Mouse (Mus musculus) bone marrow, adult 2 months (tissue): ENCODE measurements around the gene Rgs3. TPM values are rescaled to one million over a fixed set of nuclear protein-coding genes. Genes with fewer than 3 reads are reported as not detected.

Source experiments
- H3K27ac ChIP-seq: fragments of 200-500 bp; 2 replicates; pipeline ENCODE4 v1.5.1; 2012; ENCODE audit warnings: low read depth, mild to moderate bottlenecking, control low read depth, inconsistent platforms, low read length; ENCODE audit not compliant: control insufficient read depth, poor library complexity, insufficient read depth
- H3K4me1 ChIP-seq: fragments of 200-500 bp; 2 replicates; pipeline ENCODE4 v1.6.1; 2011; ENCODE audit warnings: low read length; ENCODE audit not compliant: control insufficient read depth, insufficient read depth
- H3K4me3 ChIP-seq: fragments of 200-500 bp; replicated peaks from 2 replicates; pipeline ENCODE3; 2011; ENCODE audit warnings: mild to moderate bottlenecking, low read depth, low read length, control low read depth; ENCODE audit not compliant: control insufficient read depth
- CTCF ChIP-seq: fragments of 200-500 bp; IDR thresholded peaks from 2 replicates; pipeline ENCODE4 v1.5.1; 2011; ENCODE audit warnings: low read length, control low read depth; ENCODE audit not compliant: control insufficient read depth, insufficient read depth
- POLR2A ChIP-seq: fragments of 200-500 bp; IDR thresholded peaks from 2 replicates; pipeline ENCODE4 v1.6.1; 2011; ENCODE audit warnings: low read depth, mild to moderate bottlenecking, control low read depth, low read length, borderline replicate concordance; ENCODE audit not compliant: control insufficient read depth
- WGBS: fragments of 180-500 bp; shearing (Covaris S2); methylation state at CpG from one replicate; pipeline ENCODE4 v1.1.7; 2018; 5-methylcytosine and 5-hydroxymethylcytosine counted together
- polyA plus RNA-seq: library from polyadenylated mRNA; stranded (reverse); fragments of >200 nt; gene quantifications from 2 replicates; pipeline ENCODE4 v1.2.4, GENCODE M21; 2011; ENCODE audit warnings: low replicate concordance; ENCODE audit not compliant: missing spikeins, insufficient read depth, insufficient read length

Rgs3 gene
- polyA plus RNA-seq, 1 experiment: 27.0 TPM

DNA sequence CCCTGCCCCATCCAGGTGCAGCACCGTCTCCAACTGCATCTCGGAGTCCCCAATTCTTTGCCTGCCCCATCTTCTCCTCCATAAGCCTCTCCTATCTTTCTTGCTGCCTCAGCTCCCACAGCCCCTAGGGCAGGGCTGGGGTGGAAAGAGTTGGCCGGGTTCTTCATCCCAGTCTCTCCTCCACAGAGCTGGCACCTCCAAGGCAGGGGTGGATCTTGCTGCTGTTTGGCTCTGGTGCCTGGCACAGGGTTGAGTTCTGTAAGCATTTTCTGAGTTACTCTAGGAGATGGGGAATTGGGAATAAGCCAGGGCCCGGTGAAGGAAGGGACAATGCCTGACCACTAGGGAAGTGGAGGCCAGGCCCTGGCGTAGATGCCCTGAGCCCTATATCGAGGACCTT is 123.5 kb downstream of the Rgs3 start:
- whole genome bisulfite sequencing: 81% methylated on average over 6 of the region's 6 CpGs
- TF ChIP-seq POLR2A: no peak
- no peak overlapping the region for H3K27ac ChIP-seq
- no peak overlapping the region for H3K4me3 ChIP-seq
- H3K4me1 ChIP-seq: peaks cover 10% of the 10 kb centered on the region

DNA sequence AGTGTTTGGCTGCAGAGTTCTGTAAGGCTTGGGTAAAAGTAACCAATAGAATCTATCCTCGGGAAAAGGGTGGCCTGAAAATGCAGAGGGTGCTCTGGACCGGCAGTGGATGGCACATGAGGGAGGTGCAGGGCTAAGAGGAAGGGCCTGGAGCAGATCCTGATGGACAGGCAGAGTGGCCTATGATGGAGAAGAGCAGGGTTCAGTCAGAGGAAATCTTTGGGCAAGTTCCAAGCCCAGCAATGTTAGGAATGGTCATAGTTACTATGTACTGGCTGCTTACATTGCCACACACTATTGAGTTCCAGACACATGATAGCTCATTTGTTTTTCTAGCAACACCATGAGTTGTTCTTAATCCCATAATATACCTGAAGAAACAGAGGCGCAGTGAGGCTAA is 124.7 kb downstream of the Rgs3 start:
- Histone ChIP-seq H3K4me1 (peaks cover 10% of the 10 kb centered on the region), H3K27ac (no peak overlapping the region), H3K4me3 (no peak overlapping the region)
- 69% methylated on average over 3 of the region's 3 CpGs for WGBS
- TF ChIP-seq CTCF (no peak), POLR2A (no peak)

DNA sequence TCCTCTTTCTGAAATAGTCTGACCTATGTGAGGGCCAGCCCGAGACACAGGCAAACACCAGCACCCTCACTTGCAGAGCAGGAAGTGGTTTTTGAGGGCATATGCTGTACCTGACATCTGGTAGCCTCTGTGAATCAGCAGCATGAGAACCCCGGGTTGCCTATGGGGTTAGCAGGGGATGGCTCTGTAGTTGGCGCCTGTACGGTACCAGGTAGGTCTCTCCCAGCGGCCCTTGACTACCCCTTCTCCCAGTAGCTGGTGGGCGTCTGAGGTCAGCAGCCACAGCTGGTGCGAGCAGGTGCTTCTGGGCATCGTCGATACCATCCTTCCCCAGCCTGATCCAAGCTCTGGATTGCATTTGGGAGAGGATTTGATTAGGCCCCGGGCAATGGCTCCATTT is 125.6 kb downstream of the Rgs3 start:
- peaks cover 10% of the 10 kb centered on the region for H3K4me1 ChIP-seq
- 5% methylated on average over 10 of the region's 10 CpGs for WGBS
- no peak overlapping the region for H3K27ac ChIP-seq
- H3K4me3 ChIP-seq: no peak overlapping the region
- no peak for TF ChIP-seq CTCF
- no peak for TF ChIP-seq POLR2A

DNA sequence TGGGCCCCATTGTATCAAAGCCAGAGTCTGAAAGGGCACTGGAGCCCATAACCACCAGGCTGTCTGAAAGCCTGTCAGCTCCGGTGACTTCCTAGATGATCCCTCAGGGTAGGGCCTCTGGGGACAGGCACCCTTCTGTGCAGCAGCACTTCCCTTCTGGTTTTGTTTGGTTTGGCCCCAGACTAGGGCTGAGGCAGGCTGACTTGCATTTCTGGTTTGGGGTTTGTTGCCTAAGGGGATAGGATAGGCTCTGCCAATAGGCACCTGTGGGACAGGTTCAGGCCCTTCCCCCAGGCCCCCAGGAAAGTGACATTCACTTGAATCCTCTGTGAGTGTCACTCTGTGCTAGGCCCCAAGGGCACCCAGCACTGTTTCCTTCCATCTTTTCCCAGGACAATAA is 127.1 kb downstream of the Rgs3 start:
- peaks cover 7% of the 10 kb centered on the region for H3K4me1 ChIP-seq
- TF ChIP-seq CTCF (no peak), POLR2A (no peak)
- H3K4me3 ChIP-seq: no peak overlapping the region
- WGBS: 11% methylated on average over 1 of the region's 1 CpGs
- 0 out of 2 replicates have a peak overlapping the region, but pooled peaks have one; percentile 12 for H3K27ac ChIP-seq

DNA sequence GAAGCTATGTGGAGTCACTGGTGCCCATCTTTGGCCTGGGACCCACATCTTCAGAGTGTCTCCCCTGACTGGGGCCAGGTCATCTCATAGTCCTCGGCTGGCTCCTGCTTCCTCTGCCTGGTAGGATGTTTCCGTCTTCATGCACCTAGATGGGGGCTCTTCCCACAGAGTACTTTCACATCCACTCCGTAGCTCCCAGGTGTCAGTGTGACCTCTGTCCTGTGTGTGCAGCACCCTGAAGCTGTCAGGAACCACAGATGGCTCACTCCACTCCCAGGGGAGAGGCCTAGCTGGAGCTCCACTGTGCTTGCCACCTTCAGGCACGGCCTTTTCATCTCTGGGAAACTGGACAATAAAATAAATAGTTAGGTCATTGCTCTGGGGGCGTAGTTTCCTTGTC is 128.5 kb downstream of the Rgs3 start:
- TF ChIP-seq CTCF: no peak
- TF ChIP-seq POLR2A: no peak
- Histone ChIP-seq H3K4me3 (no peak overlapping the region), H3K4me1 (peaks cover 7% of the 10 kb centered on the region), H3K27ac (no peak overlapping the region)
- 65% methylated on average over 5 of the region's 5 CpGs for WGBS

DNA sequence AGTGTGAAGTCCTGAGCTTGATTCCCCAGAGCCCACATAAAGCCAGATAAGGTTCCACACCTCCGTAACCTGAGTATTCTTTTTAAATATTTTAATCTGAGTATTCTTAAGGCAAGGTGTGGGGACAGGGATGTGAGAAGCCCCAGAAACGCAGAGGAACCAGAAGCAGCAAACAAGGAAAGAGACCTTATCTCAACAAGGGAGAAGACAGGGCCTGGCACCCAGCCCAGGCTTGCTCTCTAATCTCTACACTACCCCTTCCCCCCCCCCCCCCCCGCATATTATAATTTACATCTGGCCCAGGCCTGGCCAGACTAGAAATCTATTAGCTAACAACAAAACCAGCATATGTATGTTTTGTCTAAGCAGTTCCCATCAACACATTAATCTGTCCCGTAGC is 131.3 kb downstream of the Rgs3 start:
- TF ChIP-seq POLR2A: no peak
- TF ChIP-seq CTCF: no peak
- 61% methylated on average over 4 of the region's 4 CpGs for WGBS
- H3K4me3 ChIP-seq: no peak overlapping the region
- peaks cover 2% of the 10 kb centered on the region for H3K4me1 ChIP-seq
- H3K27ac ChIP-seq: no peak overlapping the region

DNA sequence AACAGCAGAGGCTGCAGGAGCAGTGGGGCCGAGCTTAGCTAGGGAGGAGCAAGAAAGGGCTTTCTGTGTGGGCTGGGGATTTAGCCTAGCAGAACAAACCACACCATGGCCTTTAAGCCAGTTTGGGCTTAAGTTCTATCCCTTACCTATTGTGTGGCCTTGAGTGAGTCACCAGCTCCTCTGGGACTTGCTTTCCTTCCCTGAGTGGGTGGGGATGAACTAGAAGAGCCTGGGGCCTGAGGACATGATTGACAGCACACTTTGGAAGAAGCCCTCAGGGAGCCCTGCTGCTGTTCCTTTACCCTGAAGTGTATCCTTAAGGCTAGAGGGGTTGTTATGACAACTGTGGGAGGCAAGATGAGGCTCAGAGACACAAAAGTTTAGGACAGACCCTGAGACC is 132.0 kb downstream of the Rgs3 start:
- Histone ChIP-seq H3K27ac (no peak overlapping the region), H3K4me3 (no peak overlapping the region), H3K4me1 (no peaks in the 10 kb centered on the region; the same call in none of the 2 replicates)
- WGBS: 66% methylated on average over 1 of the region's 1 CpGs
- TF ChIP-seq CTCF (no peak), POLR2A (no peak)

DNA sequence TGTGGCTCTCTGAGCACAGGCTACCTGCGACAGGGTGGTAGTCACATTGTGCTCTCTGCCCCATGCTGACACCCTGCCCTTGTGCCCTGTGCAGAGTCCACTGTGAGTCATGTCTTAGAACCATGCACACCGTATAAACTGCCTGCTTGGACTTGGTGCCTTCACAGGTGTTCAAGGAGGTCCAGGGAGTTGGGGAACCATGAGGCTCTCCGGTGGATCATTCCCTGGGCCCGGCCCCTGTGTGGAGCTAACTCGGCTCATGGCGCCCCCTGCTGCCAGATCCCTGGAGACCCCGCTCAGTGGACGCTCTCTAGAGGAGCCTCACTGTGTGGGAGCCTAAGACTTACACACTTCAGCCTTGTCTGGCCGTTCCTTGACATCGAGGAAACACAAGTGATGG is 134.2 kb downstream of the Rgs3 start:
- 48% methylated on average over 10 of the region's 10 CpGs for WGBS
- Histone ChIP-seq H3K4me3 (no peak overlapping the region), H3K4me1 (no peaks in the 10 kb centered on the region; the same call in 1 of the 2 replicates), H3K27ac (no peak overlapping the region)
- TF ChIP-seq POLR2A: no peak
- peak; percentile 30; the same call in 1 of the 2 replicates for TF ChIP-seq CTCF
